Mouse (Mus musculus): ENCODE results near the gene Bcl11a. TPM values are rescaled to one million over a fixed set of nuclear protein-coding genes. Genes with fewer than 3 reads are reported as not detected.

The Bcl11a gene
- polyA plus RNA-seq, 1 experiment, result not detected

- no peaks in the 10 kb centered on the region for H3K36me3 ChIP-seq (ENCODE audit: control insufficient read depth, insufficient read depth)
- TF ChIP-seq CEBPB (IDR thresholded peaks at IDR 0.05; ENCODE audit: insufficient read depth, poor library complexity, severe bottlenecking) (no peak), TCF3 (IDR thresholded peaks at IDR 0.05; ENCODE audit: insufficient read length, low read depth) (no peak), MAX (IDR thresholded peaks at IDR 0.05; ENCODE audit: low read depth) (no peak), USF1 (IDR thresholded peaks at IDR 0.05; ENCODE audit: low read depth) (no peak), SRF (IDR thresholded peaks at IDR 0.05; ENCODE audit: control insufficient read depth, insufficient read length, low read depth) (no peak), MYOG (IDR thresholded peaks at IDR 0.05; ENCODE audit: control insufficient read depth in 1 of 3, insufficient read depth in 1 of 3, insufficient read length in 2 of 3, low read depth in 2 of 3) (no peak), POLR2AphosphoS2 (IDR thresholded peaks at IDR 0.05; ENCODE audit: insufficient read length, low read depth) (no peak), POLR2A (IDR thresholded peaks at IDR 0.05; ENCODE audit: insufficient read length, low read depth) (no peak), REST (IDR thresholded peaks at IDR 0.05; ENCODE audit: insufficient read depth, insufficient read length) (no peak), E2F4 (IDR thresholded peaks at IDR 0.05; ENCODE audit: insufficient read depth) (no peak), TCF12 (IDR thresholded peaks at IDR 0.05; ENCODE audit: insufficient read depth, poor library complexity, severe bottlenecking) (no peak), MYOD1 (IDR thresholded peaks at IDR 0.05; ENCODE audit: control insufficient read depth in 1 of 3, insufficient read length in 2 of 3, low read depth in 2 of 3) (no peak)
These were observed 33.9 kb downstream of the Bcl11a start for GRCm38 (mm10) chr11:24111720-24112119.

GRCm38 (mm10) chr11:24115017-24115752 lies 37.3 kb downstream of the Bcl11a start:
- Histone ChIP-seq H3K4me3 (no peak overlapping the region), H3K27me3 (ENCODE audit: control insufficient read depth, insufficient read depth, insufficient read length) (no peaks in the 10 kb centered on the region), H3K4me2 (ENCODE audit: low read depth) (no peak overlapping the region), H3K79me2 (ENCODE audit: control insufficient read depth, insufficient read depth) (no peaks in the 10 kb centered on the region), H3ac (ENCODE audit: control insufficient read depth, insufficient read length) (no peak overlapping the region), H3K36me3 (ENCODE audit: control insufficient read depth, insufficient read depth) (no peaks in the 10 kb centered on the region)
- TF ChIP-seq USF1 (IDR thresholded peaks at IDR 0.05; ENCODE audit: low read depth) (no peak), SRF (IDR thresholded peaks at IDR 0.05; ENCODE audit: control insufficient read depth, insufficient read length, low read depth) (no peak)

More at GRCm38 (mm10) chr11:24111720-24112119, 33.9 kb downstream of the Bcl11a start:
- Histone ChIP-seq H3ac (ENCODE audit: control insufficient read depth, insufficient read length) (no peak overlapping the region), H3K27me3 (ENCODE audit: control insufficient read depth, insufficient read depth, insufficient read length) (no peaks in the 10 kb centered on the region), H3K79me2 (ENCODE audit: control insufficient read depth, insufficient read depth) (no peaks in the 10 kb centered on the region), H3K4me2 (ENCODE audit: low read depth) (no peak overlapping the region), H3K4me3 (no peak overlapping the region)

GRCm38 (mm10) chr11:24116041-24116440 lies 38.2 kb downstream of the Bcl11a start:
- H3K4me2 ChIP-seq (ENCODE audit: low read depth), result no peak overlapping the region
- H3ac ChIP-seq (ENCODE audit: control insufficient read depth, insufficient read length), result no peak overlapping the region
- no peaks in the 10 kb centered on the region for H3K36me3 ChIP-seq (ENCODE audit: control insufficient read depth, insufficient read depth)
- H3K4me3 ChIP-seq, result no peak overlapping the region
- no peaks in the 10 kb centered on the region for H3K27me3 ChIP-seq (ENCODE audit: control insufficient read depth, insufficient read depth, insufficient read length)
- TF ChIP-seq E2F4 (IDR thresholded peaks at IDR 0.05; ENCODE audit: insufficient read depth), result no peak
- no peak for TF ChIP-seq CEBPB (IDR thresholded peaks at IDR 0.05; ENCODE audit: insufficient read depth, poor library complexity, severe bottlenecking)
- no peak for TF ChIP-seq TCF3 (IDR thresholded peaks at IDR 0.05; ENCODE audit: insufficient read length, low read depth)
- TF ChIP-seq TCF12 (IDR thresholded peaks at IDR 0.05; ENCODE audit: insufficient read depth, poor library complexity, severe bottlenecking), result no peak
- no peak for TF ChIP-seq USF1 (IDR thresholded peaks at IDR 0.05; ENCODE audit: low read depth)
- TF ChIP-seq MYOD1 (IDR thresholded peaks at IDR 0.05; ENCODE audit: control insufficient read depth in 1 of 3, insufficient read length in 2 of 3, low read depth in 2 of 3), result no peak
- no peak for TF ChIP-seq MAX (IDR thresholded peaks at IDR 0.05; ENCODE audit: low read depth)
- no peak for TF ChIP-seq POLR2AphosphoS2 (IDR thresholded peaks at IDR 0.05; ENCODE audit: insufficient read length, low read depth)
- no peak for TF ChIP-seq MYOG (IDR thresholded peaks at IDR 0.05; ENCODE audit: control insufficient read depth in 1 of 3, insufficient read depth in 1 of 3, insufficient read length in 2 of 3, low read depth in 2 of 3)
- TF ChIP-seq POLR2A (IDR thresholded peaks at IDR 0.05; ENCODE audit: insufficient read length, low read depth), result no peak
- TF ChIP-seq SRF (IDR thresholded peaks at IDR 0.05; ENCODE audit: control insufficient read depth, insufficient read length, low read depth), result no peak
- no peak for TF ChIP-seq REST (IDR thresholded peaks at IDR 0.05; ENCODE audit: insufficient read depth, insufficient read length)
- H3K79me2 ChIP-seq (ENCODE audit: control insufficient read depth, insufficient read depth), result no peaks in the 10 kb centered on the region

- Histone ChIP-seq H3K4me3 (no peak overlapping the region), H3K36me3 (ENCODE audit: control insufficient read depth, insufficient read depth) (no peaks in the 10 kb centered on the region), H3K79me2 (ENCODE audit: control insufficient read depth, insufficient read depth) (no peaks in the 10 kb centered on the region), H3K27me3 (ENCODE audit: control insufficient read depth, insufficient read depth, insufficient read length) (no peaks in the 10 kb centered on the region), H3K4me2 (ENCODE audit: low read depth) (no peak overlapping the region), H3ac (ENCODE audit: control insufficient read depth, insufficient read length) (no peak overlapping the region)
- TF ChIP-seq MAX (IDR thresholded peaks at IDR 0.05; ENCODE audit: low read depth), result no peak
- TF ChIP-seq REST (IDR thresholded peaks at IDR 0.05; ENCODE audit: insufficient read depth, insufficient read length), result no peak
- no peak for TF ChIP-seq SRF (IDR thresholded peaks at IDR 0.05; ENCODE audit: control insufficient read depth, insufficient read length, low read depth)
- TF ChIP-seq TCF12 (IDR thresholded peaks at IDR 0.05; ENCODE audit: insufficient read depth, poor library complexity, severe bottlenecking), result no peak
- no peak for TF ChIP-seq E2F4 (IDR thresholded peaks at IDR 0.05; ENCODE audit: insufficient read depth)
- TF ChIP-seq POLR2A (IDR thresholded peaks at IDR 0.05; ENCODE audit: insufficient read length, low read depth), result no peak
- TF ChIP-seq MYOG (IDR thresholded peaks at IDR 0.05; ENCODE audit: control insufficient read depth in 1 of 3, insufficient read depth in 1 of 3, insufficient read length in 2 of 3, low read depth in 2 of 3), result no peak
- TF ChIP-seq MYOD1 (IDR thresholded peaks at IDR 0.05; ENCODE audit: control insufficient read depth in 1 of 3, insufficient read length in 2 of 3, low read depth in 2 of 3), result no peak
- no peak for TF ChIP-seq CEBPB (IDR thresholded peaks at IDR 0.05; ENCODE audit: insufficient read depth, poor library complexity, severe bottlenecking)
- TF ChIP-seq TCF3 (IDR thresholded peaks at IDR 0.05; ENCODE audit: insufficient read length, low read depth), result no peak
- TF ChIP-seq USF1 (IDR thresholded peaks at IDR 0.05; ENCODE audit: low read depth), result no peak
- no peak for TF ChIP-seq POLR2AphosphoS2 (IDR thresholded peaks at IDR 0.05; ENCODE audit: insufficient read length, low read depth)
These were observed 38.9 kb downstream of the Bcl11a start for GRCm38 (mm10) chr11:24116582-24117318.
